Mouse (Mus musculus) brain, embryonic 14.5 days (tissue): ENCODE results near the gene Cxcl17.

Source experiments
- CTCF ChIP-seq: fragments of 200-500 bp; IDR thresholded peaks from 2 replicates; pipeline ENCODE4 v1.5.1; 2012; ENCODE audit warnings: inconsistent platforms, mild to moderate bottlenecking, moderate library complexity, borderline replicate concordance; ENCODE audit not compliant: insufficient read depth, insufficient read length; ENCODE audit errors: extremely low read depth
- POLR2A ChIP-seq: fragments of 200-500 bp; IDR thresholded peaks from 2 replicates; pipeline ENCODE4 v1.6.1; 2012; ENCODE audit warnings: mild to moderate bottlenecking, inconsistent platforms, borderline replicate concordance; ENCODE audit not compliant: poor library complexity, insufficient read depth, insufficient read length, severe bottlenecking; ENCODE audit errors: extremely low read depth

- TF ChIP-seq CTCF (peak; percentile 39; the same call in 1 of the 2 replicates), POLR2A (no peak)
Observed at GRCm38 (mm10) chr7:25377100-25377700, 35.5 kb downstream of the Cxcl17 start.
